Mouse (Mus musculus): ENCODE measurements at regions not wholly inside any gene's neighbourhood (a gene's known extent, or its start where the extent isn't known, plus 50 kb on each side); places are given as distances from the start of the nearest gene placed in this dataset.

DNA sequence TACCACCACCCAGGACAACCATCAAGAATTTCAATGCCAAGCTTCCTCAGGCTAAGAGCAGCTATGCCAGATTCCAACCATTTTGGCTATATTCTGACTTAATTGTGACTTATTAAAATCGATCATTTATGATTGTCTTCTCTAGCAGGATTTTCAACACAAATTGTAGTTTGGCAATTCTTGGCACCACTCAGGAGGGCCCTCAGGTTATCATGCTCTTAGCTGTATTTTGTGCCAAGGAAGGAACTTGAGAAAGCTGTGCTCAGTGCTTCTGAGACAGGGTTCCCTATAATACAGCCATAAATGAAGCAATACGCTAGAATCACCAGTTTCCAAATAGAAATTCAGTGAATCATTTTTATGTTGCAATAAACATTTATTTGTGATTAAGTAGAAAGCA is 232.7 kb upstream of the Emcn start:
- Histone ChIP-seq H3K4me2 (no peak overlapping the region), H3K9ac (no peak overlapping the region), H3K9me3 (no peaks in the 10 kb centered on the region), H3K4me3 (replicated peaks) (no peak overlapping the region), H3K4me1 (no peaks in the 10 kb centered on the region), H3K27ac (no peak overlapping the region), H3K27me3 (replicated peaks) (no peaks in the 10 kb centered on the region), H3K36me3 (no peaks in the 10 kb centered on the region)
- 92% methylated on average over 2 of the region's 2 CpGs for WGBS
- no peak for ATAC-seq (ENCODE audit: insufficient read depth, low FRiP score, low read depth)

DNA sequence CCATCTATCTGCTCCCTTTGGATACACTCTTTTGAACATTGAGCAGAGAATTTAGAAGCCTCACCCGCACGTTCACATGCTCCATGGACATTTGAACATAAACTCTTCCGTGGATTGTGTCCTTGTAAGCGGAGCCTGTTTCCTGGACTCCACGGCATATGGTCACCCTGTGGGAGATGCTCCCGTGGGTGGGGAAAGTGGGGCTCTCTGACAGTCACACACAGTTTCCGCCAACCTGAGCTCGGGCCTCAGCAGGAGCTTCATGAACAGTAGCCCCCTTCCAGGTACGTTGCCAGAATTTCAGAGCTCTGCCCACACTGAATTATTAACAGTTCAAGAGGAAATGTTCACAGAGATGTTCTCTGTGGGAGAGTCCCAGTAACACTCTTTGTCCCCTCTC is 231.1 kb upstream of the Emcn start:
- Histone ChIP-seq H3K4me1 (no peaks in the 10 kb centered on the region), H3K9me3 (no peaks in the 10 kb centered on the region), H3K36me3 (no peaks in the 10 kb centered on the region), H3K27me3 (replicated peaks) (no peaks in the 10 kb centered on the region), H3K4me2 (no peak overlapping the region), H3K27ac (no peak overlapping the region), H3K4me3 (replicated peaks) (no peak overlapping the region), H3K9ac (no peak overlapping the region)
- 92% methylated on average over 9 of the region's 9 CpGs for WGBS
- ATAC-seq (ENCODE audit: insufficient read depth, low FRiP score, low read depth) = no peak

DNA sequence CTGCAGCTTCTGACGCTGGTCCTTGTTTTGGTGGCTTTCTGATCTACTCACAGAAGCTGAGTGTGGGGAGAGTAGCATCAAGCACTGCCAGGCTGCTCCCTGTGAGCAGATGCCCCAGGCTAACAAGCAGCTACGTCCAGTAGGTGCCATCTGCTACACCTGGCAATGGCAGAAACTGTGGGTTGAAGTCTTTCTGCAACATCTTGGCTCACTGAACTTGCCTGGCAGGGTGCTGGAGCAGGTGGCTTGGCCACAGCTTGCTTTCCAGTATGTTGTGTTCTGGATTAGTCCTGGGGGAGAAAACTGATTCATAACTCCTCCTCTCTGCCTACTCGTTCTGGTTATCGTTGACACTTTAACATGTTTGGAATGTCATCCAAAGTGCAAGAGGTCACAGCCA is 230.4 kb upstream of the Emcn start:
- Histone ChIP-seq H3K4me3 (replicated peaks) (no peak overlapping the region), H3K27ac (no peak overlapping the region), H3K27me3 (replicated peaks) (no peaks in the 10 kb centered on the region), H3K36me3 (no peaks in the 10 kb centered on the region), H3K9me3 (no peaks in the 10 kb centered on the region), H3K4me1 (no peaks in the 10 kb centered on the region), H3K4me2 (no peak overlapping the region), H3K9ac (no peak overlapping the region)
- WGBS = 69% methylated on average over 4 of the region's 4 CpGs
- ATAC-seq (ENCODE audit: insufficient read depth, low FRiP score, low read depth) = no peak

DNA sequence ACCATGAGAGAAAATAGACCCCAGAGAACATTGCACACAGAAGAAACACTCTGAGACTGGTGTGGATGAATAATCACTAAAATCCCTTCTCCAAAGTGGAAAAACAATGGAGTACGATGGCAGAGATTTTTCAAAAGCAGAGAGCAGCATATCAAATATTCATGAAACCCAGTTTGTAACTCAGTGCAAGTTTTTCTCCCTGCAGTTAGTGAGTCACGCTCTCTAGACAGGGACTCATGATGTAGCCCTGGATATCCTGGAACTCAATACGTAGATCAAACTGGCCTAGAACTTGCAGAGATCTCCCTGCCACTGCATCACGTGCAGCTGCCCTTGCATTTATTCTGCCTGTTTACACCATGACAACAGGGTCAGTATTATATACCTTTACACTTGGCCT is 210.9 kb upstream of the Emcn start:
- no peak for ATAC-seq (ENCODE audit: insufficient read depth, low FRiP score, low read depth)
- WGBS = 85% methylated on average over 4 of the region's 4 CpGs
- no peak overlapping the region for H3K27ac ChIP-seq
- no peak overlapping the region for H3K4me3 ChIP-seq (replicated peaks)
- H3K9me3 ChIP-seq = no peaks in the 10 kb centered on the region
- no peaks in the 10 kb centered on the region for H3K27me3 ChIP-seq (replicated peaks)
- H3K4me1 ChIP-seq = no peaks in the 10 kb centered on the region
- no peaks in the 10 kb centered on the region for H3K36me3 ChIP-seq
- no peak overlapping the region for H3K4me2 ChIP-seq
- no peak overlapping the region for H3K9ac ChIP-seq

DNA sequence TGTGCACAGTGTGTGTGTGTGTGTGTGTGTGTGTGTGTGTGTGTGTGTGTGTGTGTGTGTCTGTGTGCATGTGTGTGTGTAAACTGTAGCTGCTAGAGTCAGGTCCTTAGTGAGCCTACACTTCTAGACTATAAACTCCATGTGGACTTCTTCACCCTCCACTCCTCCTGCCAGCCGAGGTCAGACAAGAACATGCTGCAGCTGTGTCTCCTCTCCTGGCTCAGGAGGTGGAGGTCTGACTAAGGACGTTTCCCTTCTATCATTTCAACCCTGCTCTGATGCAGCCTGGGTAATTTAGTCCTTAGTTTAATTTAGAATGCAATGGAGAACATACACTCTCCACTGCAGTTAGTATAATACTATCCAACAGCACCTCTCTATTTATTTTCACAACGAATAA is 198.8 kb upstream of the Emcn start:
- no peak overlapping the region for H3K9ac ChIP-seq
- 42% methylated on average over 3 of the region's 3 CpGs for WGBS
- ATAC-seq (ENCODE audit: insufficient read depth, low FRiP score, low read depth) = no peak
- H3K9me3 ChIP-seq = no peaks in the 10 kb centered on the region
- no peak overlapping the region for H3K4me3 ChIP-seq (replicated peaks)
- no peaks in the 10 kb centered on the region for H3K4me1 ChIP-seq
- no peaks in the 10 kb centered on the region for H3K27me3 ChIP-seq (replicated peaks)
- no peak overlapping the region for H3K4me2 ChIP-seq
- no peak overlapping the region for H3K27ac ChIP-seq
- no peaks in the 10 kb centered on the region for H3K36me3 ChIP-seq

DNA sequence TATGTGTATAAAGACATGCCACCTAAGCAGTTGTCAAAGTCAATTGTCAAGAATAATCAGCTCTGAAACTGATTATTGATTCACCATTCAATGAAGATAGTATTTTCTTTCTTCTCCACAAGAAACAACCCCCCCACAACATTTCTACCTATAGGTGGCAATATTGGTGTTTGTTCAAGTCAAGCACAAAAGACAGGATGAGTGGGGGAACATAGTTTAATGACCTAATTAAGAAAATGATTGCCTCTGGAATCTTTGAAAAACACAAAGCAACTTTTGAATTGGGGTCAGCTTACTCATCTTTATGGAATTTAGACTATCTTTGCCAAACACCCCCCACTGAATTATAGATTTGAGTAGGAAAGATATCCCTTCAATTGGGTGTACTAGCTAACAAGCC is 194.8 kb upstream of the Emcn start:
- ATAC-seq (ENCODE audit: insufficient read depth, low FRiP score, low read depth) = no peak
- no peak overlapping the region for H3K27ac ChIP-seq
- H3K4me2 ChIP-seq = no peak overlapping the region
- H3K27me3 ChIP-seq (replicated peaks) = no peaks in the 10 kb centered on the region
- no peak overlapping the region for H3K4me3 ChIP-seq (replicated peaks)
- no peaks in the 10 kb centered on the region for H3K4me1 ChIP-seq
- no peak overlapping the region for H3K9ac ChIP-seq
- H3K36me3 ChIP-seq = no peaks in the 10 kb centered on the region
- no peaks in the 10 kb centered on the region for H3K9me3 ChIP-seq

DNA sequence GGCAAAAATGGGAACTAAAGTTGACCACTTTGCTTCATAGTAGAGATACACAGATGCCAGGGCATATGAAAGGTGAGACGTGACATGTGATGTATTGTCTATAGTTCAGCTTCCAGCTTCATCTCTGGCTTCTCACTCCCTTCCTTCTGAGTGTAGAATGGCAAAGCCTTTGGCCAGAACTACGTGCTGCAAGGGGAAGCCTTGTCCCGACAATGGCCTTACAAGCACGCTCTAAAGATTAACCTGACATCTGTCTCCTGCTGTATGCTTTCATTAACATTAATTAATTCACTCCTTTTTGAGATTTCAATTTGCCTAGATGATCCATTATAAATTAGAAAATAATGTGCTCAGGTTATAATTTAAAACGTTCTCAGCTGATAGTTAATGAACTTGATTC is 193.5 kb upstream of the Emcn start:
- H3K9me3 ChIP-seq = no peaks in the 10 kb centered on the region
- no peak overlapping the region for H3K9ac ChIP-seq
- no peak overlapping the region for H3K4me3 ChIP-seq (replicated peaks)
- ATAC-seq (ENCODE audit: insufficient read depth, low FRiP score, low read depth) = no peak
- 78% methylated on average over 5 of the region's 5 CpGs for WGBS
- no peaks in the 10 kb centered on the region for H3K27me3 ChIP-seq (replicated peaks)
- H3K4me2 ChIP-seq = no peak overlapping the region
- no peaks in the 10 kb centered on the region for H3K4me1 ChIP-seq
- no peaks in the 10 kb centered on the region for H3K36me3 ChIP-seq
- H3K27ac ChIP-seq = no peak overlapping the region

DNA sequence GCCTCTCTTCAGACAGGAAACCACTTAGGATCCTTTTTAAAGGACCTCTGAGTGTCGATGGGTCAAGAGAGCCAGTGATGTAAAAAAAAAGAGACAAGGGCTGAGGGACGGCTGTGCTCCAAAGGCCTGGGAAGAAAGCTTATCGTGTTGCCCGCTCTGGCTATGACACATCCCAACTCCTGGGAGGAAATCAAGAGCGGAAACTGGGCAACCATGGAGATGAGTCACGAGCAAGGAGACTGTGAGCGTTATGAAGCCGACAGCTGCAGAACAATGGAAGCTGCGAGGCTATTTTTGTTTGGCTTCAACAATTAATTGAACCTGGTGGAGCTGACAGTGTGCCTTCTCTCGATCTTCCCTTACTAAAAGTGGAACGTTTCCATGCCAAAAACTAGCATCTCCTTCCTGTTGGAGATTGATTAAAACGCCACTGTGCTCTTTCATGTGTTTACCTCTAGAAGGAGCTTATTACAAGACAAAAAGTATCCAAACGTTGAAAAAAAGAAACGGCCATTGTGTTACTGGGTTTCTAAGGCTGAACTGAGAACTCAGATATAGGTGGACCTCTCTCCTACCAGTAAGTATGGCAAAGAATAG is 190.4 kb upstream of the Emcn start:
- Histone ChIP-seq H3K4me3 (replicated peaks) (no peak overlapping the region), H3K9me3 (no peaks in the 10 kb centered on the region), H3K36me3 (no peaks in the 10 kb centered on the region), H3K4me1 (no peaks in the 10 kb centered on the region), H3K9ac (no peak overlapping the region), H3K27ac (no peak overlapping the region), H3K4me2 (no peak overlapping the region), H3K27me3 (replicated peaks) (no peaks in the 10 kb centered on the region)
- ATAC-seq (ENCODE audit: insufficient read depth, low FRiP score, low read depth) = no peak; the same call in 1 of the 2 replicates
- 52% methylated on average over 14 of the region's 14 CpGs for WGBS

DNA sequence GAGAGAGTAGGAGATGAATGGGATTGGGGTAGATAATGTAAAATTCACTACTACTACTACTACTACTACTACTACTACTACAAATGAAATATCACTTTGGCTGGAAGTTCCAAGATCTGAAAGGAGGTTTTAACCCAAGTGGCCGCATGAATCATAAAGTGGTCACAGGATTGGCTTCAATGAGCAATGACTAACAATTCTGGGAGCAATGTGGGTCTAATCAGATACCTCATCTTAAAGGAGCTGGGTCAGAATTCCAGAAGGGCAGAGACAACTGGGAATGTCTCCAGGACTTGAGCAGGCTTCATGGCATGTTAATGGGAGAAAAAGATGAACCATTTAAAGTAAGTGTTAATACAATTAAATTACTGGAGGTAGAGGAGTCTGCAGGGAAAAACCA is 189.4 kb upstream of the Emcn start:
- Histone ChIP-seq H3K36me3 (no peaks in the 10 kb centered on the region), H3K9ac (no peak overlapping the region), H3K27ac (no peak overlapping the region), H3K27me3 (replicated peaks) (no peaks in the 10 kb centered on the region), H3K4me3 (replicated peaks) (no peak overlapping the region), H3K4me2 (no peak overlapping the region), H3K9me3 (no peaks in the 10 kb centered on the region), H3K4me1 (no peaks in the 10 kb centered on the region)
- ATAC-seq (ENCODE audit: insufficient read depth, low FRiP score, low read depth) = no peak
- WGBS = 75% methylated on average over 1 of the region's 1 CpGs

DNA sequence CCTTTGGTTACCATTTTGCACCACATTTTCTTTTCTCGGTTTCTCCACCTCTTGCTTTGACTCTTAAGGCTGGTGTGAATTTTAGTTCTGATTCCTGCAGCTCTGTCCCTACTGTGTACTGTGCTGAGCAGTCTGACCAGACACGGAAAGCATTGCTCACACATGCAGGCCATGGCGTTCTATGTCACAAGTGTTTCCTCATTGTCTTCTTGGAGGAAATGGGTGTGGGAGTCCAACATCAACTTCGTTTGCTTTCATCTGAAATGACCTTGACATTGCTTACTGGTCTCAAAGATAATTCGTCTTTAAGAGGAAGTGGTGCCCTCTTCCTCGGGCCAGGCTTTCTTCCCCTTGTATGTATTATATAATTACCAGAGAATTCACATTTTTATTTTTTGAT is 187.6 kb upstream of the Emcn start:
- no peaks in the 10 kb centered on the region for H3K36me3 ChIP-seq
- 66% methylated on average over 6 of the region's 6 CpGs for WGBS
- H3K4me1 ChIP-seq = no peaks in the 10 kb centered on the region
- no peaks in the 10 kb centered on the region for H3K9me3 ChIP-seq
- no peak for ATAC-seq (ENCODE audit: insufficient read depth, low FRiP score, low read depth)
- H3K4me3 ChIP-seq (replicated peaks) = no peak overlapping the region
- no peak overlapping the region for H3K27ac ChIP-seq
- H3K4me2 ChIP-seq = no peak overlapping the region
- no peak overlapping the region for H3K9ac ChIP-seq
- H3K27me3 ChIP-seq (replicated peaks) = no peaks in the 10 kb centered on the region

DNA sequence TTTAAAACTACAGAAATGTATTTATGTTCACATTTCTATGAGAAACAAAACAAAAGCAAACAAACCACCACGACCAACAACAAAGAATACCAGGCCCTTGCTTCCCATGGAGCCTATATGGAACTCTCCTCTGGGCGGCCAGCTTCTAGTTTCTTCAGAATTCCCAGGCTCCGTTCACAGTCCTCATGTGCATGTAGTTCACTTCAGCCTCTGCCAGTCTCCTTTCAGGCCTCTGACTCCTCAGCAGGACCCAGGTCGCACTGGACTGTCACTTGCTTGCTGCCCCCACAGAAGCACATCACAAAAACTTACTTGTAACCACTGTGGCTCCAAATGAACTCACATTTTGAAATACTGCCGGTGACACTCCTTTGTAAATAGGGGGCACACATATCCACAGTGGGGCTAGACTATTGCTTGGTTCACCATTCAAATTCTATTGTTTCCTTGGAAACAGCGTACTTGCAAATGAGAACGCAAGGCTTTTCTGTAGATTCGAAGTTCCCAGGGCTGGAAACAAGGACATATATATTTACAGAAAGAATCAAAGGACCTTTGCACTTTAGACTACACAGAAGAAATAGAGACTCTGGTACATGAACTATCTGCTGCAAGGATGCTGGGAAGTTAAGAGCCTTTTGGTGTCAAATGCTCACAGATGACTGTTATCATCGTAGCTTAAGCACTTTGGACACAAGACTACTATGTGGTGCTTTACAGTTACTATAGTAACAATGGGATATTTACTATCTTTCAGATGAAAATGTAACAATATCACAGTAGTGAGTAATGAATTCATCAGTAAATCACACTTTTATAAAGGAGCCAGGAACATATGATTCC is 186.4 kb upstream of the Emcn start:
- Histone ChIP-seq H3K4me1 (no peaks in the 10 kb centered on the region), H3K27me3 (replicated peaks) (no peaks in the 10 kb centered on the region), H3K9me3 (no peaks in the 10 kb centered on the region), H3K27ac (no peak overlapping the region), H3K36me3 (no peaks in the 10 kb centered on the region), H3K4me3 (replicated peaks) (no peak overlapping the region), H3K9ac (no peak overlapping the region), H3K4me2 (no peak overlapping the region)
- 75% methylated on average over 9 of the region's 9 CpGs for WGBS
- ATAC-seq (ENCODE audit: insufficient read depth, low FRiP score, low read depth) = no peak

DNA sequence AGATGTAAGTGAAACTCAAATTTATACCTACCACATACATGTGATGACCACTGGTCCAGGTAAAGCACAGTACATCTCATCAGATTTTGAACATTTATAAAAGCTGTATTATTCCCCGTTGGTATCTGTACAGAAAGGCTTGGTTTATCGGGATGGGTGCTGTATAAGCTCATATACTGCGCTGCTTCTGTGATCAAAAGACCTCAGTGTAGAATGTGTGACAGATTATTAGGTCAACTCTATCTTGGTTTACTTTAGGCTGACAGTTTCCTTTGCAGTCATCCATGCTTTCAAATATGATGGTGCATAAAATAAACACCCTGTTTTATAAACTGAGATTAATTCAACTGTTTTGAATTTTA is 185.8 kb upstream of the Emcn start:
- Histone ChIP-seq H3K36me3 (no peaks in the 10 kb centered on the region), H3K27me3 (replicated peaks) (no peaks in the 10 kb centered on the region), H3K27ac (no peak overlapping the region), H3K9ac (no peak overlapping the region), H3K4me1 (no peaks in the 10 kb centered on the region), H3K9me3 (no peaks in the 10 kb centered on the region), H3K4me3 (replicated peaks) (no peak overlapping the region), H3K4me2 (no peak overlapping the region)
- 62% methylated on average over 3 of the region's 3 CpGs for whole genome bisulfite sequencing
- ATAC-seq (ENCODE audit: insufficient read depth, low FRiP score, low read depth) = no peak
